Mouse (Mus musculus) heart, postnatal 0 days (tissue): ENCODE measurements around the gene Rasip1.

Experiments
- CTCF ChIP-seq: IDR thresholded peaks from 2 replicates; pipeline ENCODE4 v1.5.1; 2016; ENCODE audit warnings: antibody characterized with exemption, control low read depth, low read depth
- EP300 ChIP-seq: IDR thresholded peaks from 2 replicates; pipeline ENCODE4 v1.6.1; 2016; ENCODE audit warnings: antibody characterized with exemption, low read depth

- TF ChIP-seq CTCF (no peak), EP300 (peak; percentile 53; the same call in 1 of the 2 replicates)
These were observed 3.0 kb downstream of the Rasip1 start for GRCm38 (mm10) chr7:45630064-45630907.
